ENCODE assay signal across 20 mouse cellular contexts in genomic region chr16:5150544-5150943, GRCm38 (mm10). TPM values are rescaled to one million over a fixed set of nuclear protein-coding genes. Genes with fewer than 3 reads are reported as not detected.
"Had no signal": no experiment of that assay in that cellular context is flagged by ENCODE, and none has a peak within 500 bp of the region (broad histone marks: within the 10 kb centered on the region; RNA-seq: fewer than 3 reads in every experiment).

No protein-coding gene starts in this region.

- ATAC-seq: inflammation-experienced regulatory T-cells, adult 6 months; intestine, embryonic 16.5 days; liver, postnatal 0 days; lung, postnatal 0 days; midbrain, embryonic 15.5 days had no signal

- H3K27ac ChIP-seq: limb, embryonic 12.5 days; limb, embryonic 15.5 days; liver, embryonic 14.5 days; macrophage; midbrain, embryonic 12.5 days; midbrain, embryonic 15.5 days; neural tube, embryonic 12.5 days; neural tube, embryonic 15.5 days; stomach, postnatal 0 days had no signal

- H3K4me3 ChIP-seq: limb, embryonic 12.5 days; limb, embryonic 15.5 days; midbrain, embryonic 12.5 days; midbrain, embryonic 15.5 days; neural tube, embryonic 12.5 days; neural tube, embryonic 15.5 days had no signal

- DNase-seq: kidney, adult 18-20 months; kidney, adult 9 months; kidney, postnatal 25 days; left cerebral cortex, postnatal 4 days; liver, postnatal 0 days; lung, embryonic 14.5 days; thymus, postnatal 25 days had no signal

RNA-seq across cellular contexts. Expression of gene Sec14l5, which starts 3.6 kb away (rescaled TPM):
- total RNA-seq: megakaryocyte, adult 5-6 weeks had no signal

RNA-seq across cellular contexts. Expression of gene Ppl, which starts 18.3 kb away (rescaled TPM):
- total RNA-seq: megakaryocyte, adult 5-6 weeks had no signal
